In the genomic region with DNA sequence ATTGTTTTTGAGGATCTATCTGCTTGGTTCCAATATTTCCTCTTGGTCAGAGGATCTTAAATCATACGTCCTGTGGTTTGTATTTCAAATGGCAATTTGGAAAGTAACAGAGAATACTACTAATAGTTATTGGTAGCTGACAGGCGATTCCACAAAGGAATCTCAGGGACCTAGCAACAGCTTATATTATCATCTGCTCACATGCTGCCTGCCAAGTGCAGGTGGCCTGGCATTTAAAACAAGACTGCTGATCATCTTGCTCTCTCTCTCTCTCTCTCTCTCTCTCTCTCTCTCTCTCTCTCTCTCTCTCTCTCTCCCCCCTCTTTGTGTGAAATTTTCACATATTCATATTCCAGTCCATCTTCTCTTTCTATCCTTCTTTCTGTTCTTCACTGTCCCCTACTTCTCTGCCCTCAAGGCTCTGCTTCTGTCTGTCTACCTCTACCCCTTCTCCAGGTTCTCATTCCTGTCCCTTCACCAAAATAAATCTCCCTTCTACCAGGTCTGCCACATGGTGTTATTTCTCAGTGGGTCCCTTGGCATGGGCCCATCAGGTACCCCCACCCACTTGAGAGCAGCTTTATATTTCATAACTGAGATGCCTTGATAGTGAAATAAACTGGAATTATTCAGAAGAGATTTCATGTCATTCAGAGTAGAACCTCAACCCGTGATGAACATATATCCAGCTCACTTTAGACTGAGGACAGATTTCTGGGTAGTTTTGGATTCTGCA, we compare ENCODE assay signal across 27 mouse cellular contexts.
DNase-seq lines count a peak whose midpoint lies in the region; ATAC-seq and TF ChIP-seq lines count a peak whose summit lies in the region.
"Had no signal": no experiment of that assay in that cellular context is flagged by ENCODE, and none has a peak within 500 bp of the region (broad histone marks: within the 10 kb centered on the region; RNA-seq: fewer than 3 reads in every experiment).

No protein-coding gene starts in this region.

- H3K4me1 ChIP-seq in heart, embryonic 10.5 days: peaks cover 26% of the 10 kb centered on the region
- H3K4me1 ChIP-seq in midbrain, embryonic 11.5 days (ENCODE audit: control insufficient read depth, insufficient read depth, low read length): no peaks in the 10 kb centered on the region
- H3K4me1 ChIP-seq in midbrain, postnatal 0 days (ENCODE audit: insufficient read depth, low read length): no peaks in the 10 kb centered on the region
- H3K4me1 ChIP-seq: embryonic facial prominence, embryonic 13.5 days; forebrain, embryonic 12.5 days; hindbrain, embryonic 10.5 days; hindbrain, embryonic 15.5 days; liver, embryonic 12.5 days; midbrain, embryonic 12.5 days had no signal

- H3K36me3 ChIP-seq in heart, embryonic 10.5 days: no peaks in the 10 kb centered on the region
- H3K36me3 ChIP-seq in midbrain, embryonic 11.5 days (ENCODE audit: control insufficient read depth, insufficient read depth, low read length): no peaks in the 10 kb centered on the region
- H3K36me3 ChIP-seq in midbrain, postnatal 0 days (ENCODE audit: insufficient read depth, low read length): no peaks in the 10 kb centered on the region
- H3K36me3 ChIP-seq: embryonic facial prominence, embryonic 13.5 days; forebrain, embryonic 12.5 days; hindbrain, embryonic 10.5 days; hindbrain, embryonic 15.5 days; liver, embryonic 12.5 days; midbrain, embryonic 12.5 days had no signal

- H3K27me3 ChIP-seq in heart, embryonic 10.5 days (ENCODE audit: insufficient read depth, poor library complexity, severe bottlenecking): no peaks in the 10 kb centered on the region
- H3K27me3 ChIP-seq in midbrain, embryonic 11.5 days (ENCODE audit: control insufficient read depth, insufficient read depth, low read length): no peaks in the 10 kb centered on the region
- no peaks in the 10 kb centered on the region for H3K27me3 ChIP-seq in midbrain, postnatal 0 days (ENCODE audit: insufficient read depth, low read length)
- H3K27me3 ChIP-seq: embryonic facial prominence, embryonic 13.5 days; forebrain, embryonic 12.5 days; hindbrain, embryonic 15.5 days; liver, embryonic 12.5 days; midbrain, embryonic 12.5 days had no signal

- ATAC-seq in midbrain, embryonic 11.5 days (ENCODE audit: low FRiP score): no peak
- ATAC-seq in midbrain, postnatal 0 days (ENCODE audit: low FRiP score): no peak
- ATAC-seq: CD4-positive, CD25-positive, alpha-beta regulatory T cell, adult 4 months; inflammation-experienced regulatory T-cells, adult 6 months; liver, embryonic 12.5 days; liver, postnatal 0 days had no signal

- no peak overlapping the region for H3K4me2 ChIP-seq in midbrain, embryonic 11.5 days
- no peak overlapping the region for H3K4me2 ChIP-seq in midbrain, postnatal 0 days (ENCODE audit: low read depth, low read length, poor library complexity, severe bottlenecking)
- H3K4me2 ChIP-seq: embryonic facial prominence, embryonic 13.5 days; forebrain, embryonic 12.5 days; heart, embryonic 11.5 days; hindbrain, embryonic 15.5 days; liver, embryonic 12.5 days; midbrain, embryonic 12.5 days had no signal

- WGBS in heart, embryonic 10.5 days: 70% methylated on average over 3 of the region's 3 CpGs
- WGBS in midbrain, embryonic 11.5 days: 84% methylated on average over 3 of the region's 3 CpGs
- WGBS in midbrain, postnatal 0 days: 89% methylated on average over 3 of the region's 3 CpGs

- no peak overlapping the region for H3K4me3 ChIP-seq in heart, embryonic 10.5 days
- no peak overlapping the region for H3K4me3 ChIP-seq in midbrain, embryonic 11.5 days (ENCODE audit: low read depth, low read length)
- no peak overlapping the region for H3K4me3 ChIP-seq in midbrain, postnatal 0 days (ENCODE audit: low read depth, low read length)
- H3K4me3 ChIP-seq: embryonic facial prominence, embryonic 13.5 days; erythroblast, embryonic 14.5 days; forebrain, embryonic 12.5 days; hindbrain, embryonic 10.5 days; hindbrain, embryonic 15.5 days; layer of hippocampus, adult 2 months; left cerebral cortex, adult 2 months; liver, embryonic 12.5 days; midbrain, embryonic 12.5 days had no signal

- H3K27ac ChIP-seq in heart, embryonic 10.5 days: peak overlapping the region; percentile 22; the same call in 1 of the 2 replicates
- H3K27ac ChIP-seq in midbrain, embryonic 11.5 days (ENCODE audit: low read depth, low read length): no peak overlapping the region
- H3K27ac ChIP-seq in midbrain, postnatal 0 days (ENCODE audit: low read depth, low read length): no peak overlapping the region
- H3K27ac ChIP-seq: embryonic facial prominence, embryonic 13.5 days; forebrain, embryonic 12.5 days; hindbrain, embryonic 10.5 days; hindbrain, embryonic 15.5 days; layer of hippocampus, adult 2 months; left cerebral cortex, adult 2 months; liver, embryonic 12.5 days; midbrain, embryonic 12.5 days had no signal

- no peak overlapping the region for H3K9ac ChIP-seq in midbrain, embryonic 11.5 days (ENCODE audit: low read length)
- H3K9ac ChIP-seq in midbrain, postnatal 0 days (replicated peaks; ENCODE audit: low read length, poor library complexity, severe bottlenecking): no peak overlapping the region
- H3K9ac ChIP-seq: embryonic facial prominence, embryonic 13.5 days; forebrain, embryonic 12.5 days; hindbrain, embryonic 15.5 days; liver, embryonic 12.5 days; liver, postnatal 0 days; midbrain, embryonic 12.5 days had no signal

- H3K9me3 ChIP-seq in heart, embryonic 10.5 days: no peaks in the 10 kb centered on the region
- no peaks in the 10 kb centered on the region for H3K9me3 ChIP-seq in midbrain, embryonic 11.5 days (ENCODE audit: control insufficient read depth, low read length)
- no peaks in the 10 kb centered on the region for H3K9me3 ChIP-seq in midbrain, postnatal 0 days (ENCODE audit: low read length)
- H3K9me3 ChIP-seq: embryonic facial prominence, embryonic 13.5 days; forebrain, embryonic 12.5 days; hindbrain, embryonic 10.5 days; hindbrain, embryonic 15.5 days; liver, embryonic 12.5 days; midbrain, embryonic 12.5 days had no signal

- no peak for DNase-seq in heart, embryonic 10.5 days (ENCODE audit: low spot score)
- no peak for DNase-seq in heart, adult 11 months
- DNase-seq in midbrain, embryonic 11.5 days (ENCODE audit: low spot score, missing footprints): peak; percentile 47
- no peak for DNase-seq in midbrain, postnatal 0 days (ENCODE audit: low spot score)
- DNase-seq in cerebellum, postnatal 10 days: peak; percentile 59 to 71
- DNase-seq in adrenal gland, postnatal 10 days: no peak
- no peak for DNase-seq in retina, embryonic 14.5 days (ENCODE audit: low spot score)
- DNase-seq: adrenal gland, postnatal 36 days; gastrocnemius, postnatal 10 days; heart, postnatal 10 days; kidney, adult 11 months; kidney, postnatal 36 days; liver, postnatal 0 days; lung, postnatal 36 days; right cerebral cortex, postnatal 14 days had no signal

- TF ChIP-seq CTCF in midbrain, postnatal 0 days (IDR thresholded peaks at IDR 0.05): no peak

Comparison
In these comparisons a context has a peak if more than half of its experiments do, and no peak if none do; other contexts are left out.
1. DNase-seq: peak in midbrain, embryonic 11.5 days (single experiment) and cerebellum, postnatal 10 days (2 of 2); none in heart, embryonic 10.5 days (single experiment), heart, adult 11 months (single experiment), midbrain, postnatal 0 days (single experiment), adrenal gland, postnatal 10 days (single experiment) and retina, embryonic 14.5 days (single experiment).